Mouse (Mus musculus): ENCODE data around the gene Lhfpl2.

Gene Lhfpl2

DNA sequence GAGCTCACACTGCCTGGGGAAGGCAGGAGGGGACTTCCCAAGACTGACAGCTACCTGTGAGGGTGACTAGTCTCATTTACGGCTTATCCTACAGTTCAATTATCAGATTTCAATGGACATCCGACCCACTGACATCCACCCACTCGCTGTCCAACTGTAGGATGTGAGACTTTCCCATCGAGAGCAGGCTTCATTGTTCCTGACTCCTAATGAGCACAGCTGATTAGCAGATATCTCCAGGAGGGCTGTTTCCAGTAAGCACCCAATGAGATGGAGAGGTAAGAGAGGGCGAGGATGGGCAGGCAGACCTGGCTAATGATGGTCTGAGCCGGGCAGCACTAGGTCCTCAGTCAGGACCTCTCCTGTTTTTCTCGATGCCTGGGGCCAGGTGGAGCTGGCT, 77.0 kb downstream of the Lhfpl2 start:
- intact Hi-C loops (cut with DNase I) = loop anchor here (5.0 kb wide), 1 partner anchor 1228 kb away; no protein-coding TSS in a partner anchor

DNA sequence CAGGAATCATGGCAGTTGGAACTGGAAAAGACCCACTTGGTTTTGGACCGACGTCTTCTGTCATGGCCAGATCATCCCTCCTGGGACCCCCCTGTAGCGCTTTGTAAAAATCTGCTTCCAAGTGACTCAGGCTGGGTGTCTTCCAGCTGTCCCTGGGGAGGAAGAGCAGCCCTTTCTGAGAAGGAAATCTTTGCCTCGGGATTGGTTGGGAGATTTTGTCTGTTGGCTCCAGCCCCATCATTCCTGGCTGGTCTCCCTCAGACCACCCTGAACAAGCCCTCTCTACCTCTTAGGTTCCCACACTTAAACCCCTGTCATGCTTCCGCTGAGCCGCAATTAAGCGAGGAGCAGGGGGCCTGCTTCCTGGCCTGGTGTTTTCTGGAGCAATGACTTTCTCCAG, 77.6 kb downstream of the Lhfpl2 start:
- intact Hi-C loops (cut with DNase I) = loop anchor here (5.0 kb wide), 1 partner anchor 1227 kb away; no protein-coding TSS in a partner anchor

DNA sequence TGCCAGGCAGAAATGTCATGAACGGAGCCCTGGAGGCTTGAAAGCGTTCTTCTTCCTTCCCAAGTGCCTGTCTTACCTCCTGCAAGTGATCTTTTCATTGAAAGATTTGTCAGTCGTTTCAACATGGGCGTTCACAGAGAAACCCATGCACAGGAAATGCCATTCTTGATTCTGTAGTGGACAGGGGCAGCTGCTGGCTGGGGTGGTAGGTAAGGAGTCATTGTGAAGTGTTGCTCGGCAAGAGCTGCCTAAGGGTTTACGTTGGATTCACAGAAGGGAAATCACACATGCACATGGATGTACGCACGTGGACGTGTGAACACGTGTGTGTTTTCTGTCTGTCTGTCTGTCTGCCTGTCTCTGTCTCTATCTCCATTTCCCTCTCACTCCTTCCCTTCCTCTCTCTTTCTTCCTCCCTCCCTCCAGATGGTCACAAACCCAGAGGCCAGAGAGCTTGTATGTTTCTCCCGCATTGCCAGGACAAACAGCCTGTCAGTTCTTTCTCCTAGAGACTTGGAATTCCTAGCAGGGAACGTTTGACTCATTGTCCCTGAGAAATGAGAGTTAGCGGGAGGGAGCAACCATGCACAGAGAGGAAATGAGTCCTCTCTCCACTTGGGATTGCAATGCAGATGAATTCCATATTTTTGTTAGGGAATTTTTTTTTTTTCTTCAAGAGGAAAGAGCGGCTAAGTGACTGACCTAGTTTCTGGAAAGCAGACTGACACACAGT, 82.3 kb downstream of the Lhfpl2 start:
- intact Hi-C loops (cut with DNase I) = loop anchor here (5.0 kb wide), 1 partner anchor 1222 kb away; no protein-coding TSS in a partner anchor

DNA sequence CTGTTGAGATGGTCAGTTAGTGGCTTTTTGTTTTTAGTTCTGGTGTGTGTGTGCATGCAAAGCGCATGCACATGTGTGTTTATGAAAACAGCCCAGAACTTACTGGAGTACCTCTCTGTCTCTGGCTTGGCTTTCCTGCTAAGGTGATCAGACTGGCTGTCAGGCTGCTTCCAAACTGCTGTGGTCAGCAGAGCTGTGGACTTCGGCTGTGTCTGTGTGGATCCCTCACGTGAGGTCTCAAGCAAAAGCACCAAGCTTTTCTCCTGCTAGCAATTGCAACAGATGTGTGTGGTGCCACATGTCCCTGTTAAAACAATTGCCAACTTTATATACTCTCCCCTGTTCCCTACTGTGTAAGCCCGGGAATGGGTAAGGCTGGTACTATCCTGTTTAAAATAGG, 82.8 kb downstream of the Lhfpl2 start:
- intact Hi-C loops (cut with DNase I) = no loop called here

DNA sequence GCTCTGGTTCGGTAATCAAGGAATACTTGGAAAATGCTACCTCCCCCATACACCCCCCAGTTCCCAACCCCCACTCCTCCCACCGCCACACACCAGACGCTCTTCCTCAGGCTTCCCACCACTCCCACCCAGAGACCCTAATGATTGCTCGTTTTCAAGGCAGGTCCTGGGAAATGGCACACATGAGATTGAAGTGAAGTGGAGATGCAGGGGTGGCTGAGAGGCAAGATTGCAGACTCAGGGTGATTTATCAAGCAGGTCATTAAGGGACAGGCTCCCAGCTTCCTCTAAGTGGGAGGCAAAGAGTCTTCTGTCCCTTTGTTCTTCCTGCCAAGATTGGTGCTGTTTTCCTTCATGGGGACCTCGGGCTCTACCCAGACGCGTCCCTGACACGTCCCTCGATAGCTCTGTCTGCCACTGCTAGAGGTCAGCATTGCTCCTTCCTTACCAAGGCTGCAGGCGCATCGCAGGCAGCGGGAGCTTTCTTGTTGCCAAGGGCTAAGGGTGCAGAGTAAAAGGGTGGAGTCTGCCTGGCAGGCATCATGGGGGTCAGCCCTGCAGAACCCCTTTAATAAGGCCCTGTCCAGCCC, 85.6 kb downstream of the Lhfpl2 start:
- intact Hi-C loops (cut with DNase I) = loop anchor here (2.0 kb wide), 1 partner anchor 62 kb away; no protein-coding TSS in a partner anchor

DNA sequence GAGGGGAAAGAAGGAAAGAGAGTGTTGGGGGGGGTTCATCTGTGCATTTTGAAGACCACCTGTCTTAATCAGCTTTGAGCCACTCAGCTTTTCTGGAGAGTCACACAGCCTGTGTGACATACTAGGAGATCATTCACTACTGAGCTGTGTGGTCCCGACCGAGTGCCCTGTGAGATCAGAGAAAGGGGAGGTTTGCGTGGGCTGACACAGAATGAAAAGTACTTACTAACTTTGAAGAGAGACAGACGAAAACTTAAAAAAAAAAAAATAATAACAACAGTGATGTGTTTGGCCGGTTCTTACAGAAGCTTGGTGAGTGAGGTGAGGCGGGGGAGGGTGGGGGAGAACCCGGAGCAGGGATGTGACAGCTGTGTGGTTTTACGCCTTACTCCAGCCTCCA, 86.9 kb downstream of the Lhfpl2 start:
- intact Hi-C loops (cut with DNase I) = no loop called here

DNA sequence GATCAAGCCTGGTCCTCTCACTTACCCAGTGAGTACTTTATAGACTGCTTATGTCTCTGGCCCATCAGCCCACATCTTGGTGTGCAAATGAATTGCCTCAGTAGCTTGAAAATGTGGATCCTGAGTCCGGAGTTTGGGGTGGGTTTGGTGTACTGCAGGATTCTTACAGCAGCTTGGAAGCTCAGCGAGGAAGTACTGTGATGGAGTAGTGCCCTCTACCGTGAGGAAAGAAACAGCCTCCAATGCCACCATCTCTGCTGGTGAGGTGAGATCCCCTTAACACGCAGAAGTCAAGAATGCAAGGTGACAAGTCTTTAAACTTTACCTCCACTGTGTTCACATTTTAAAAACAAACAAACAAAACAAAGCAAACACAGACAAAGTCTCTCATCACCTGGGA, 89.7 kb downstream of the Lhfpl2 start:
- intact Hi-C loops (cut with DNase I) = no loop called here

DNA sequence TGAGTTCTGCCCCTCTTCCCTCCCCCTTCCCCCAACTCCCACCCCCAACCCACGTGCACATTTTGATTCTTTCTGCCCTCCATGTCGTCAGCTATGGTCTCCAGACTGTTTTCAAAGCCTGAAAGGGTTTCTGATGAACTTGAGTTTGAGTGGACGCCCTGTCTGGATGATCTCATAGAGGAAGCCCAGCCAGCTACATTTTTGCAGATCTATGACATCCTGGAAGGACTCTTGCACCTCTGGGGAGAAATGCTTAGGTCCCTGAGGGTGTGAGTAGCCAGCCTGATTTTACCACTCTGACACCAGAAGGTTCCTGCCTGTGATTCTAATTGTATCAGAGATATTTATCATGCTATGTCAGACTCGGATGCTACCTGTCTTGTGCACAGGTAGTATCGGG, 91.4 kb downstream of the Lhfpl2 start:
- intact Hi-C loops (cut with DNase I) = no loop called here

DNA sequence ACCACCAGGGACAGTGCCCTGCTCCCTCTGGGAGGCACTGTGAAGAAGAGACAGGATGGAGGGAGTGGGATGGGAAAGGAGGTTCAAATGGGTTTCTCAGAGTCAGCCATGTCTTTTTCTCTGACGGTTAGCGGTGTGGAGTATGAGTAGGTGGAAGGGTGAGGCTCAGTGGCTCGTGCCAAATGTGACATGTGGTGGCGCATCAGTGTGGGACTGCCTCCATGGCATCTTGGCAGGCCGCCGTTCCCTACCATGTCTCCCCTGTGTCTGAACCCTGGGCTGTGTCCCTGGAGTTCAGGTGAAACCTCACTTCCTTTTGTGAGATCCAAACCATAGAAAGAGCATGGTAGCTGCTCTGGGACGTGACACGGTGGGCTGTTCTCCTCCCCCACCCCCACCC, 92.2 kb downstream of the Lhfpl2 start:
- intact Hi-C loops (cut with DNase I) = no loop called here

DNA sequence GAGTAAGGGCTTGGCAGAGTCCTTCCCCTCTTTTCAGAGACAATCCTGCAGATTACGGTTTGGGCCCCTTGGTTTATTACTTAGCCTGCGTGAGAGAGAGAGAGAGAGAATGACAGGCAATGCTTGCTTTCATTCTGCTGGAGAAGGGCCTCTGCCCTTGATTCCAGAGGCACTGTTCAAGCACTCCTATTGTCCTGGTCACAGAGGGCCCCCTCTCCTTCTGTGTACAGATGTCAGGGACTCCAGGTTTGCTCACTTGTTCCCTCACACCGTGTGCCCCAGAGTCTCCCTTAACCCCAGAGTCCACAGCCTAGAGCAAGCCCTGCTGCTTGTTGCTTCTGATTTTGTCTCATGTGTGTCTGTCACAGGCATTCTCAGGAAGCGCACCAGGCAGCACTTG, 93.7 kb downstream of the Lhfpl2 start:
- intact Hi-C loops (cut with DNase I) = no loop called here

DNA sequence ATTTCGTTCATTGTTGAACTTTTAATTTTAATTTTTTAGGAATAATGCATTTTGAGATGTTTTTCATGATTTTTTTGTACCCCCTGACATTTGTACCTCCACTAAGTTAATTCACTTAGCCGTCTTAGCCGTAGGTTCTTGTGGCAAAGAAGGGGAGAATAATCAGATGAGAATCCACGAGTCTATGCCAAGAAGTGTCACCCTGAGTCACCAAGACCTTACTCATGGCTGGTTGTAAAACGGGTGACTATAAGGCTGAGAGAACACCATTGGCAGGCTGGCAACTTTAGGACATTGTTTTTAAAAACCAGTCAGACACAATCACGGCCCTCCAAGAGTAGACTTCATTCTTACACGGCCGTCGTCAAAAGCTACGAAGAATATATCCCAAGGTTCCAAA, 95.2 kb downstream of the Lhfpl2 start:
- intact Hi-C loops (cut with DNase I) = no loop called here

DNA sequence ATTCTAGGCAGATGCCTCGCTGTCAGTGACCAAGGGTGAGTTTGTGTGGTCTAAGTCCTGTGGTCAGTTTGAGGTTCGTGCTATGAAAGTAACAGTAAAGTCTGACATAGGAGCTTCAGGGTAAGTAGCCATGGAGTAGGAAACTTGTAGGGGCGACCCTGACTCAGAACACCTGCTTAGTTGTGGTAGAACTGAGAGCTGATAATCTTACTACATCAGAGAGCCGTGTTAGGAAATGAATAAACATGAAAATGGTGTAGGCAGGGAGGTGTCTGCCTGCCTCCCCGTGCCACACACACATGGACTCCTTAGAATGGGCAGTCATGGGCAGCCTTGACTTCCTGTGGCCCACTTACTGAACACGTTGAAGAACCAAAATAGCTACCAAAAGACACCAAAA, 96.1 kb downstream of the Lhfpl2 start:
- intact Hi-C loops (cut with DNase I) = no loop called here

DNA sequence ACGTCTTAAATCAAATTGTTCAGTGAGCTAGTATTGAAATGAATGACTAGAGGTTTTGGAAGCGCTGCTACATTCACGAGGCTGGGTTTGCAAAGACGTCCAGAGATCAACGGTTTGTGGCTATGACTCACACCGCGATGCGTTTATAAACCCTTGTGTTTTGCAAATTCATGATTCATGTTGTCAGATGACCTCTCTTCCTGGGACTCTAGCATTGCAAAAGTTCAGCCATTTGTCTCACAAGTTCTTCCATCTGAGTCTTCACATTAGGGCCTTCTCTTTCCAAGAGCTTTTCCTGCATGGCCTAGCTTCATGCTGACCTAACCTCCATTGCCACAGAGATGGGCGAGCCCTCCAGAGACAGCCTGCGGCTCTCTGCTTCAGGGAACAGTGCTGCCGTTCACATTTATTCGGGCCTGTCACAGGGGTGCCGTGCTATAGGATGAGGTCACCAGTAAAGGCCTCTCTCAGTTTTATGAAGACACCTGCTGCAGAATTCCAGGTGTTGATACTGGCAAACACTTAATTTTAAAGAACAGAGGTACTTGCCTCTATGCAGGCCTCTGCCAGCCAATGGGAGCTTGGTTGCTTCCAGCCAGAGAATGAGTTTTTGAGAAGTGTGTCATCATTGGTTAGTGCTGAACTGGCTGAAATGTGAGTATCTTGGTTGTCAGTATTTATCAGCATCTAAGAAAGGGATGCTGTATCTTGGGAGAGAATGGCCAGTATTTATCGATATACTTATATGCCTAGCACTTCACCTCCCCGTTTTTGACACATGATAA, 97.1 kb downstream of the Lhfpl2 start:
- intact Hi-C loops (cut with DNase I) = no loop called here

DNA sequence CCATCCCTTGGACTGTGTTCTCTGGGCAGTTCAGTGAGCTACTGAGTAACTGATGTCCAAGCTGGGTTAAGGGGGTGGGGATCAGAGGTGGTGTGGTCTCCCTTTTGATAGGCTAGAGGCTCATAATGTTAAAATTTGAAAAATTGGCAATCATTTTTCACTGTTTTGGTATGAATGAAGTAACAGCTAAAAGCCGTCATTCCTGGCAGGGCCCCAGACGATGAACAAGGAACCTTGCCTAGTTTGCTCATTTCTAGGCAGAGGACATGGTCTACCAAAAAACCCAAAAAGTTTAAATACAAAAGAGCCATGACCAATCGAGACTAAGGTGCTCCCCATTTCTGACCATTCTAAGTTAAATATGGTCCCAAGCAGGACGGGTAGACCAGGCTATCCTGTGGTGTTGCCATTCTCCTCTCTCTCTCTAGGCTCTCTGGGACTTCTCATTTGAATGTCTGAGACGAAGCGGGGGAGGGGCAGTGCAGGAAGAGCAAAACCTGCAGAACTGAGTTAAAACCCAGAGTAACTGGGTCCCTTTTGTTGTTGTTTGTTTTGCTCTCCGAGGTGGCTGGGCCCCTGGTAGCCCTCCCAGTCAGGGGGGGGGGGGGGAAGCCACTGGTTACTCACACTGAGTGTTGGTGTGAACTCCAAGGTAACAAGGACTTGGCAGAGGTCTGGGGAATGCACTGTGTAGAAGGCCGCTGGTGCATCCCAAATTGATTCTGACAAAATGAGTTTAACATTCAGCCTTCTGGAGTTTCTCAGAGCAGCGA, 98.2 kb downstream of the Lhfpl2 start:
- intact Hi-C loops (cut with DNase I) = no loop called here

DNA sequence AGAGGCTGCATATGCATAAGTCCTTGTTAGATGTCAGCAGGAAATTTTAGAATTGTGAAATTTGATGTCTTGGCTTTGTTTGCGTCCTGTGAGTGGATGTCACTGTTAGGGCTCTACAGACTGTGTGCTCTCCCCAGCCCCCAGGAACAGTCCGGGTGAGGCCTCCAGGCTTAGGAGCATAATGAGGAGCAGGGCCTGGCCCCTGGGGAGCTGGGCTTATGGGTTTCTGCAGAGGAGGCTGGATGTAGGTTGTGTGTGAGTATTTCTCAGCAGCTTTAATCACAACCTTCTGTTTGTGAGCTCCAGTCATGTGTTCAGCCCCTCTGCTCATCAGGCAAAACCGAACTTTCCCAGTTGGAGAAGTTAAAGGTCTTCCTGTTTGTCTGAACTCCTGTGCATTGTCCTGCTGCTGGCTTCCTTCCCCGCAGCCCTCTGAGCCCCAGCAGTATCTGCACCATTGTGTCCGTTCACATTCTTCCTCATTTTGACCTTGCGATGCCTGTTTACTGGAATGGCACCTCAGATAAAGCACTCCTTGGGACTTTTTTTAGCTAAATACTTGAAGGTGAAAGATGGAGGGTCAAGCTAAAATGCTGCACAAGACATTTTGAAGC, 101.4 kb downstream of the Lhfpl2 start:
- intact Hi-C loops (cut with DNase I) = no loop called here

DNA sequence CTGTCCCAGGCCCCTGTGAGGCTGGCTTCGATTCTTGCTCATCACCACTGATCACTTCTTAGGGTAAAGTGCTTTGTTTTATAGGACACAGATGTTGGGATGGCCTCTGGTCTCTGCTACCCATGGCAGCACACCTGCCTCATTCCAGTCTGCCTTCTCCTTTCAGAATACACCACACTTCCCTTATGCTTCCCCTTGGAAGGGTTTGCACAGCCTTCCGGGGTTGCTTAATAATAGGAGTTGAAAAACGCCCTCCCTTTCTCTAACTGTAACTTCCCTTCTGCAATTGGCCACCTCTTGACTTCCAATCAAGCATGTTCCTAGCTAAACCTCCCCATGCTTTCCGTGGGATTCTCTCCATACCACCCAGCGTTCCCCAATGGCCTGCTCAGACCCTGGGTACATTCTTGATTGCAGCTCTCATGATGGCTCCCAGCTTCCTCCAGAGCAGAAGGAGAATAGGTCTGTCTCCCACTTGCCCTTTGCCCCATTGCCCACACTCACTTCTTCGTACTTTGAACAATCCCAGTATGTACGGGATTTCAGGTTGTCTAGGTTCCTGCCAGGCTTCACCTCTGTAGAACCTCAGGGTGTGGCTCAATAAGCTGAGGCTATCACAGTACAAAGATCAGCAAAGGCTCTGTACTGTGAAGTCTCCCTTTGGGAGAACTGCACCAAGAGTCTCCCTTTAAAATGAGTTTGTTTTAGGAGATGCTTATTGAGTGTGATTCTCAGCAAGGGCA, 102.1 kb downstream of the Lhfpl2 start:
- intact Hi-C loops (cut with DNase I) = no loop called here

DNA sequence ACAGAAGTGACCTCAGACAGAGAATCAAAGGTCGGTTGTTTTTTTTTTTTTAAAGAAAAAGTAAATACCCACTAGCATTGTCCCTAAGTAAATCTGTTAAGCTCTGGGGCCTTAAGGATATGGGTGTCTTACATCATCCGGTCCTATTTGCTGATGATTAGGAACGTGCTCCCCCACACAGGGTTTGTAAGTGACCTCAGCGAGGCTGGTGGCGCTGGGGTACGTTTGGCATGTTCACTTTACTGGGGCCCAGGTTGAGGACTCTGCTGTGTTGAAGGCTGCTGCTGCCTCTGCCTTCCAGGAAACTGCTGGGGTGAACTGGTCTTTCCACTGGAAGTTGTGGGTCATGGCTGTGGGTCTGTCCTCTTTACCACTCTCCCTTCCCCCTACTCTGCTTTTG, 106.9 kb downstream of the Lhfpl2 start:
- intact Hi-C loops (cut with DNase I) = no loop called here

DNA sequence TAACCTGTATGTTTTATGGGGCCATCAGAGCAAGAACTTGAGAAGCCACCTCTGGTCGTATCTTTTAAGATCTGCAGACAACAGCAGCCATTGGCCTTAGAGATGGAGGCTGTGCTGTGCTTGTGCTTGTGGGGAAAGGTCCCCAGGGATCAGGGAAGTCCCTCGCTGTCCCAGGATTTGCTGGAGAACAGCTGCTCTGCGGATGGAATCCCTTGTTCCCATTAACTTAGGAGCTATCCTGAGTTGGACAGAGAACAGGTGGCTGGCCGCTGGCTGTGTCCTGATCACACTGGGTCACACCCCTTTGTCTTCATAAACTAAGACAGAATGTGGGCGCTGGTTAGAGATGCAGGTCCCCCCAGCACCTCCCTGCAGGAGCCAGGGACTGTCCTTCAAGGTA, 110.7 kb downstream of the Lhfpl2 start:
- intact Hi-C loops (cut with DNase I) = no loop called here

DNA sequence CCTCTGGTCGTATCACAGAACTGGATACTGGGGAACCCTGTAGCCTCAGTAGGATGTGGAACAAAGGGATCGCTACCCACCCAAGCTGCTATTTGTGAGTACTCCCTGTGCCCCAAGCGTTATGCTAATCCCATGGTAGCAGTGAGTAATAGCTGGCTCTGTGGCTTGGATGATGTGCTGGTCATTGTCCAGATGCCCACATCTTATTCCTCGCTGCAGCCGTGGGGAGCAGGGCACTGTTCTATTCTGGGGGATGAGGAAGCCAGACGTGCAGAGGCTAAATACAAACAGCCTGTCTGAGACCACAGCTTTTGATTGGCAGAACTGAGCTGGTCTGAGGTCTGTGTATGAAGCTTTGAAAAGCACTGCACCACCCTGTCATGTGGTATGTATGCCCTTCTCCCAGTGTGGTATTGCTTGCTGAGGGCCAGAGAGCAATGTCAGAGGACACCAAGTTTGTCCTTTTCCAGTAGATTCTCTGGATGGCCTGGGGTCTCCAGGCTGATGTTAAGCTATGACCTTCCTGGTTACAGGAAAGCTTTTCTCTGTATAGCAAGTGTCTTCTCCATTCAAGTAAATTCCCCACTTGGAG, 111.8 kb downstream of the Lhfpl2 start:
- intact Hi-C loops (cut with DNase I) = no loop called here

DNA sequence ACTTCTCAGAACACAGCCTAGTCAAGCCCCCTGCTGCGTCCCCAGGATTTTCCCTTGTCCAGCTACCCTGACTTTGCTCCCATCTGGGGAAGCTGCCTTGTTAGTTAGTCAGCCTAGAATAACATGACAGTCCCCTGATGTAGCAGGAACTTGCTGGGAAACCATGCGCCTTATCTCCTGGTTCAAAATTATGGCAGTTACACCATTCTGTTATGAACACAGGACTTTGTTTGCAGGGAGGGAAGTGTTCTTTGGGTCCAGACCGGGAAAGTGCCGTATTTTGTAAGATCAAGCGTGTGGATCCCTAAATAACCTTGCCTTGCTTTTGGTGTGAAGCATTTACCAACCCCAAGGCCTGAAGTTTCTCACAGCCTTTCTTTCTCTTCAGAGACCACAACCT, 114.0 kb downstream of the Lhfpl2 start:
- intact Hi-C loops (cut with DNase I) = no loop called here
